Mouse (Mus musculus): Measurements from ENCODE around the gene Ndufb4.

DNA sequence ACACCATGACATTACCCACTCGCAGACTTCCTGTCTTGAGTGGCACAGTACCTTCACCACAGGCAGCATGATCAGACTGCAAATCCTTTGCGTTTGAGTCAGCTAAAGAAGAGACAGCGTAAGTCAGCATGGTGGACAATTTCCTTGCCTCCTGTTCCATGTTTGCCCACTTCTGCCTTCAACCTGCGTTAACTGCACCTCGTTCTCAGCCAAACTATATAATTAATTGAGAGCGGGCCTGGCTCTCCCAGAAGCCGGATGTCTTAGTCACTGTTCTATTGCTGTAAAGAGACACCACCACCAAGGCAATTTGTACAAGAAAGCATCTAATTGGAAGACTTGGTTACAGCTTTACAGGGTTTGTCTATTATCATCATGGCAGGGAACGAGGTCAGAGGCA is 26.6 kb upstream of the Ndufb4 start:
- TF ChIP-seq CTCF (IDR thresholded peaks at IDR 0.05; ENCODE audit: low read depth) (no peak), EP300 (IDR thresholded peaks at IDR 0.05; ENCODE audit: low read depth) (no peak)

Measured in heart, postnatal 0 days (tissue).